Mouse (Mus musculus) adrenal gland, adult 2 months (tissue): ENCODE measurements around the gene Gpr35. TPM values are rescaled to one million over a fixed set of nuclear protein-coding genes. Genes with fewer than 3 reads are reported as not detected.

Experiments
- polyA plus RNA-seq: library from polyadenylated mRNA; depleted of rRNA; stranded (reverse); fragments of >200 nt; gene quantifications from 2 replicates; pipeline ENCODE4 v1.2.3, GENCODE M21; 2012; rRNA removed
- total RNA-seq, 2 experiments: library from RNA; stranded (reverse); gene quantifications; 2 replicates each; pipeline ENCODE4 v1.2.3; 2021

Gene Gpr35
- total and polyA plus RNA-seq, 3 experiments = 0.76 to 2.2 (median 2.1) TPM

Other genes with a start within 250 kb of the Gpr35 start
- gene Gpc1, start 119.2 kb upstream of the Gpr35 start, total RNA-seq = 10 to 100 TPM; 61.7 to 84.3 TPM
- 43.3 and 49.8 TPM in 2 replicates for gene Gpc1, start 119.2 kb upstream of the Gpr35 start, polyA plus RNA-seq
- gene Ankmy1, start 48.0 kb upstream of the Gpr35 start, total RNA-seq = 1 to 10 TPM in 1 of 2 experiments, under 1 TPM in 1; 0.69 to 1.0 TPM
- 0.18 and 0.26 TPM in 2 replicates for gene Ankmy1, start 48.0 kb upstream of the Gpr35 start, polyA plus RNA-seq
- 10 to 100 TPM; 12.5 to 17.2 TPM for gene Dusp28, start 43.9 kb upstream of the Gpr35 start, total RNA-seq
- gene Dusp28, start 43.9 kb upstream of the Gpr35 start, polyA plus RNA-seq = 97.2 and 107 TPM in 2 replicates
- gene Rnpepl1, start 40.1 kb upstream of the Gpr35 start, total RNA-seq = 10 to 100 TPM; 71.2 to 90.8 TPM
- 524 and 593 TPM in 2 replicates for gene Rnpepl1, start 40.1 kb upstream of the Gpr35 start, polyA plus RNA-seq
- gene Capn10, start 16.5 kb upstream of the Gpr35 start, total RNA-seq = 10 to 100 TPM; 16.1 to 18.3 TPM
- gene Capn10, start 16.5 kb upstream of the Gpr35 start, polyA plus RNA-seq = 45.9 and 50.7 TPM in 2 replicates
- under 1 TPM in 1 of 2 experiments, not detected in 1; 0.26 TPM for gene Aqp12, start 55.5 kb downstream of the Gpr35 start, total RNA-seq
- not detected in 2 replicates for gene Aqp12, start 55.5 kb downstream of the Gpr35 start, polyA plus RNA-seq
- gene Kif1a, start 151.1 kb downstream of the Gpr35 start, total RNA-seq = 10 to 100 TPM; 33.6 to 43.0 TPM
- gene Kif1a, start 151.1 kb downstream of the Gpr35 start, polyA plus RNA-seq = 25.7 and 29.0 TPM in 2 replicates
- under 1 TPM in 1 of 2 experiments, not detected in 1; 0.92 TPM for gene Agxt, start 184.4 kb downstream of the Gpr35 start, total RNA-seq
- 0.44 TPM in 1 of 2 replicates, not detected in the other for gene Agxt, start 184.4 kb downstream of the Gpr35 start, polyA plus RNA-seq
- gene 2310007B03Rik, start 210.1 kb downstream of the Gpr35 start, total RNA-seq = not detected
- gene 2310007B03Rik, start 210.1 kb downstream of the Gpr35 start, polyA plus RNA-seq = not detected in 2 replicates
- gene Crocc2, start 217.9 kb downstream of the Gpr35 start, total RNA-seq = not detected
- 0.02 TPM in 1 of 2 replicates, not detected in the other for gene Crocc2, start 217.9 kb downstream of the Gpr35 start, polyA plus RNA-seq